Mouse (Mus musculus) forebrain, embryonic 13.5 days (tissue): ENCODE results near the gene Gltp. TPM values are rescaled to one million over a fixed set of nuclear protein-coding genes. Genes with fewer than 3 reads are reported as not detected.

ENCODE experiments used
- ATAC-seq: fragments of 200-750 bp; cut with Nextera tagmentation; 2 replicates; pipeline ENCODE4 v1.8.0; 2017
- H3K27ac ChIP-seq: fragments of 300-500 bp; sonication (generic); 2 replicates; pipeline ENCODE4 v1.5.1; 2015; ENCODE audit warnings: inconsistent platforms, mild to moderate bottlenecking, moderate library complexity
- H3K27me3 ChIP-seq: fragments of 300-500 bp; sonication (generic); 2 replicates; pipeline ENCODE4 v1.6.1; 2015; ENCODE audit warnings: mild to moderate bottlenecking, inconsistent platforms
- H3K36me3 ChIP-seq: fragments of 300-500 bp; sonication (generic); 2 replicates; pipeline ENCODE4 v1.6.1; 2015; ENCODE audit warnings: mild to moderate bottlenecking, inconsistent platforms; ENCODE audit not compliant: poor library complexity, severe bottlenecking
- H3K4me1 ChIP-seq: fragments of 300-500 bp; sonication (generic); 2 replicates; pipeline ENCODE4 v1.6.1; 2015; ENCODE audit warnings: inconsistent platforms
- H3K4me2 ChIP-seq: fragments of 300-500 bp; sonication (generic); 2 replicates; pipeline ENCODE4 v1.6.1; 2015; ENCODE audit warnings: inconsistent platforms, mild to moderate bottlenecking, moderate library complexity
- H3K4me3 ChIP-seq: fragments of 300-500 bp; sonication (generic); 2 replicates; pipeline ENCODE4 v1.5.1; 2015; ENCODE audit warnings: mild to moderate bottlenecking, inconsistent platforms
- H3K9ac ChIP-seq: fragments of 300-500 bp; sonication (generic); 2 replicates; pipeline ENCODE4 v1.6.1; 2015; ENCODE audit warnings: mild to moderate bottlenecking, inconsistent platforms
- H3K9me3 ChIP-seq: fragments of 300-500 bp; sonication (generic); replicated peaks from 2 replicates; pipeline ENCODE4 v1.6.1; 2016; ENCODE audit warnings: inconsistent platforms
- WGBS: fragments of 180-500 bp; shearing (Covaris S2); methylation state at CpG from one replicate; pipeline ENCODE4 v1.1.7; 2015; 5-methylcytosine and 5-hydroxymethylcytosine counted together
- polyA plus RNA-seq: library from polyadenylated mRNA; unstranded; fragments of >200 nt; fragmentation: Nextera tagmentation; extraction: Ambion mirVana; gene quantifications from 2 replicates; pipeline ENCODE4 v1.2.1, GENCODE M21; 2015

Gene Gltp
- polyA plus RNA-seq, 1 experiment from 2014 or later = 51.7 TPM

- Histone ChIP-seq H3K27ac (no peak overlapping the region; the same call in 1 of the 2 replicates), H3K9me3 (no peaks in the 10 kb centered on the region), H3K4me3 (no peak overlapping the region), H3K4me2 (no peak overlapping the region), H3K4me1 (peaks cover 12% of the 10 kb centered on the region; the same call in 1 of the 2 replicates), H3K9ac (no peak overlapping the region), H3K36me3 (no peaks in the 10 kb centered on the region), H3K27me3 (no peaks in the 10 kb centered on the region)
- ATAC-seq = peak; percentile 69; the same call in 1 of the 2 replicates
- WGBS = 66% methylated on average over 19 of the region's 19 CpGs
These were observed 7.4 kb upstream of the Gltp start for GRCm38 (mm10) chr5:114698044-114698746.

GRCm38 (mm10) chr5:114696939-114697338 lies 6.2 kb upstream of the Gltp start:
- no peak overlapping the region for H3K4me2 ChIP-seq
- no peak overlapping the region for H3K4me3 ChIP-seq
- H3K27ac ChIP-seq = no peak overlapping the region
- no peaks in the 10 kb centered on the region for H3K36me3 ChIP-seq
- H3K9me3 ChIP-seq = no peaks in the 10 kb centered on the region
- H3K27me3 ChIP-seq = 0 out of 2 replicates have a peak, but pooled peaks cover 3% of the 10 kb centered on the region
- no peak for ATAC-seq
- 88% methylated on average over 17 of the region's 17 CpGs for WGBS
- H3K9ac ChIP-seq = no peak overlapping the region
- H3K4me1 ChIP-seq = peaks cover 7% of the 10 kb centered on the region; the same call in 1 of the 2 replicates

GRCm38 (mm10) chr5:114695775-114696174 lies 5.0 kb upstream of the Gltp start:
- H3K4me3 ChIP-seq = no peak overlapping the region
- no peaks in the 10 kb centered on the region for H3K9me3 ChIP-seq
- 67% methylated on average over 5 of the region's 5 CpGs for WGBS
- no peak for ATAC-seq
- H3K27ac ChIP-seq = no peak overlapping the region
- H3K27me3 ChIP-seq = 0 out of 2 replicates have a peak, but pooled peaks cover 6% of the 10 kb centered on the region
- no peak overlapping the region for H3K4me2 ChIP-seq
- H3K4me1 ChIP-seq = peaks cover 11% of the 10 kb centered on the region
- H3K9ac ChIP-seq = no peak overlapping the region
- H3K36me3 ChIP-seq = no peaks in the 10 kb centered on the region

GRCm38 (mm10) chr5:114689700-114690366 lies 951 bp downstream of the Gltp start:
- Histone ChIP-seq H3K4me2 (peak overlapping the region; percentile 96), H3K4me3 (peak overlapping the region; percentile 73), H3K4me1 (peaks cover 19% of the 10 kb centered on the region), H3K9ac (peak overlapping the region; percentile 89), H3K36me3 (no peaks in the 10 kb centered on the region; the same call in 1 of the 2 replicates), H3K9me3 (no peaks in the 10 kb centered on the region), H3K27ac (no peak overlapping the region), H3K27me3 (0 out of 2 replicates have a peak, but pooled peaks cover 6% of the 10 kb centered on the region)
- no peak for ATAC-seq
- 17% methylated on average over 16 of the region's 16 CpGs for WGBS

GRCm38 (mm10) chr5:114688703-114689102 lies 2.1 kb downstream of the Gltp start:
- ATAC-seq = no peak
- Histone ChIP-seq H3K27me3 (0 out of 2 replicates have a peak, but pooled peaks cover 6% of the 10 kb centered on the region), H3K36me3 (no peaks in the 10 kb centered on the region; the same call in 1 of the 2 replicates), H3K4me2 (no peak overlapping the region), H3K9ac (no peak overlapping the region), H3K9me3 (no peaks in the 10 kb centered on the region), H3K4me1 (peaks cover 19% of the 10 kb centered on the region), H3K4me3 (no peak overlapping the region), H3K27ac (no peak overlapping the region)
- WGBS = 79% methylated on average over 13 of the region's 13 CpGs

- no peak for ATAC-seq
These were observed 2.9 kb downstream of the Gltp start for GRCm38 (mm10) chr5:114687901-114688300.

GRCm38 (mm10) chr5:114686726-114687210 lies 4.0 kb downstream of the Gltp start:
- no peak overlapping the region for H3K4me2 ChIP-seq
- H3K4me3 ChIP-seq = no peak overlapping the region
- no peaks in the 10 kb centered on the region for H3K9me3 ChIP-seq
- 0 out of 2 replicates have a peak, but pooled peaks cover under 1% of the 10 kb centered on the region for H3K27me3 ChIP-seq
- no peak overlapping the region for H3K27ac ChIP-seq
- ATAC-seq = no peak
- H3K9ac ChIP-seq = no peak overlapping the region
- H3K4me1 ChIP-seq = peaks cover 19% of the 10 kb centered on the region
- WGBS = 74% methylated on average over 7 of the region's 7 CpGs
- H3K36me3 ChIP-seq = no peaks in the 10 kb centered on the region; the same call in 1 of the 2 replicates

More at GRCm38 (mm10) chr5:114687901-114688300, 2.9 kb downstream of the Gltp start:
- no peaks in the 10 kb centered on the region; the same call in 1 of the 2 replicates for H3K36me3 ChIP-seq
- H3K4me1 ChIP-seq = peaks cover 19% of the 10 kb centered on the region
- no peak overlapping the region for H3K9ac ChIP-seq
- H3K4me2 ChIP-seq = no peak overlapping the region
- H3K27me3 ChIP-seq = 0 out of 2 replicates have a peak, but pooled peaks cover 6% of the 10 kb centered on the region
- H3K9me3 ChIP-seq = no peaks in the 10 kb centered on the region
- no peak overlapping the region for H3K27ac ChIP-seq
- no peak overlapping the region for H3K4me3 ChIP-seq

- Histone ChIP-seq H3K9me3 (no peaks in the 10 kb centered on the region), H3K4me1 (peaks cover 15% of the 10 kb centered on the region), H3K4me3 (no peak overlapping the region), H3K36me3 (no peaks in the 10 kb centered on the region; the same call in 1 of the 2 replicates), H3K4me2 (no peak overlapping the region), H3K27ac (no peak overlapping the region), H3K27me3 (no peaks in the 10 kb centered on the region), H3K9ac (no peak overlapping the region)
- no peak for ATAC-seq
- 92% methylated on average over 5 of the region's 5 CpGs for WGBS
These were observed 4.8 kb downstream of the Gltp start for GRCm38 (mm10) chr5:114685986-114686385.

- ATAC-seq = no peak
- no peak overlapping the region for H3K4me2 ChIP-seq
- no peaks in the 10 kb centered on the region for H3K27me3 ChIP-seq
- peaks cover 9% of the 10 kb centered on the region for H3K4me1 ChIP-seq
- no peak overlapping the region for H3K9ac ChIP-seq
- no peaks in the 10 kb centered on the region for H3K9me3 ChIP-seq
- no peak overlapping the region for H3K27ac ChIP-seq
- WGBS = 86% methylated on average over 8 of the region's 8 CpGs
- peaks cover 7% of the 10 kb centered on the region for H3K36me3 ChIP-seq
- H3K4me3 ChIP-seq = no peak overlapping the region
These were observed 9.1 kb downstream of the Gltp start for GRCm38 (mm10) chr5:114681717-114682116.

GRCm38 (mm10) chr5:114680676-114681285 lies 10.0 kb downstream of the Gltp start:
- no peak overlapping the region for H3K4me3 ChIP-seq
- H3K36me3 ChIP-seq = peaks cover 16% of the 10 kb centered on the region
- no peak overlapping the region for H3K9ac ChIP-seq
- H3K4me1 ChIP-seq = peaks cover 9% of the 10 kb centered on the region
- WGBS = 85% methylated on average over 19 of the region's 19 CpGs
- H3K27ac ChIP-seq = no peak overlapping the region
- H3K4me2 ChIP-seq = no peak overlapping the region
- no peaks in the 10 kb centered on the region for H3K27me3 ChIP-seq
- no peaks in the 10 kb centered on the region for H3K9me3 ChIP-seq
- no peak for ATAC-seq

- no peak overlapping the region for H3K4me3 ChIP-seq
- ATAC-seq = no peak
- H3K36me3 ChIP-seq = peaks cover 20% of the 10 kb centered on the region
- WGBS = 57% methylated on average over 17 of the region's 17 CpGs
- 0 out of 2 replicates have a peak overlapping the region, but pooled peaks have one; percentile 30 for H3K9ac ChIP-seq
- no peaks in the 10 kb centered on the region for H3K27me3 ChIP-seq
- no peak overlapping the region for H3K4me2 ChIP-seq
- H3K9me3 ChIP-seq = no peaks in the 10 kb centered on the region
- peaks cover 9% of the 10 kb centered on the region for H3K4me1 ChIP-seq
- H3K27ac ChIP-seq = no peak overlapping the region
These were observed 10.8 kb downstream of the Gltp start for GRCm38 (mm10) chr5:114679841-114680591.
